Mouse (Mus musculus): ENCODE measurements around the gene Gm10837. TPM values are rescaled to one million over a fixed set of nuclear protein-coding genes. Genes with fewer than 3 reads are reported as not detected.
"Not testable (repeated sequence)": the region's sequence is repeated elsewhere in the genome, so short reads cannot be mapped to it uniquely, and the experiment has no call there.

The Gm10837 gene
- polyA plus RNA-seq, 1 experiment from 2014 or later: 0.45 TPM

- Histone ChIP-seq H3K4me1 (ENCODE audit: control insufficient read depth, insufficient read depth, low read length) (peaks cover 52% of the 10 kb centered on the region), H3K36me3 (ENCODE audit: control insufficient read depth, insufficient read depth, low read length) (no peaks in the 10 kb centered on the region), H3K4me3 (ENCODE audit: low read depth, low read length) (no peak overlapping the region), H3K27me3 (ENCODE audit: control insufficient read depth, insufficient read depth, low read length) (peaks cover 33% of the 10 kb centered on the region), H3K9ac (ENCODE audit: low read length) (no peak overlapping the region), H3K9me3 (ENCODE audit: control insufficient read depth, low read length) (no peaks in the 10 kb centered on the region), H3K27ac (ENCODE audit: low read depth, low read length) (peak overlapping the region; percentile 32), H3K4me2 (no peak overlapping the region)
- WGBS: 12% methylated on average over 10 of the region's 10 CpGs
- DNase-seq (ENCODE audit: low spot score, missing footprints) (peak; percentile 92), ATAC-seq (ENCODE audit: low FRiP score) (no peak)
These were observed 35.4 kb upstream of the Gm10837 start for GRCm38 (mm10) chr14:122454901-122455561.

DNA sequence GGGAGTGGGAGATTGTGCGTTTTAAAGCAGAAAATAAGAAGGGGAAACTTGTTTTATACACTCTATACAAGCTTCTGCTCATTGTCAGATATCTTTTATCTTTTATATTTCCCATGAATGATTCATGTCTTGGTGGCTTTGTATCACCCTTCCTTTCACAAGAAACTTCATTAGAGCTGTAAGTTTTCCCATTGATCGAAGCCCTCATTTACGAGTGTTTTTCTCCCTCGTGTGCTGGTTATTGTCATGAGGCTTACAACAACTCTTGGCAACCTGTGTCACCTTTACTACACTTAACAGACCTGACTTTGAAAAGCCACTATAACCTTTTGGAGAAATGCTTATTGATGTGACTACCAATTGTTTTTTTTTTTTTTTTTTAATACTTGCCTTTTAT is 34.8 kb upstream of the Gm10837 start:
- Histone ChIP-seq H3K9ac (ENCODE audit: low read length) (no peak overlapping the region), H3K27me3 (ENCODE audit: control insufficient read depth, insufficient read depth, low read length) (peaks cover 33% of the 10 kb centered on the region), H3K27ac (ENCODE audit: low read depth, low read length) (peak overlapping the region; percentile 6; the same call in 1 of the 2 replicates), H3K4me3 (ENCODE audit: low read depth, low read length) (no peak overlapping the region), H3K36me3 (ENCODE audit: control insufficient read depth, insufficient read depth, low read length) (no peaks in the 10 kb centered on the region), H3K9me3 (ENCODE audit: control insufficient read depth, low read length) (no peaks in the 10 kb centered on the region), H3K4me1 (ENCODE audit: control insufficient read depth, insufficient read depth, low read length) (peaks cover 50% of the 10 kb centered on the region), H3K4me2 (no peak overlapping the region)
- 15% methylated on average over 4 of the region's 4 CpGs for WGBS
- DNase-seq (ENCODE audit: low spot score, missing footprints) (peak; percentile 91), ATAC-seq (ENCODE audit: low FRiP score) (no peak)

GRCm38 (mm10) chr14:122459332-122459731 is 31.1 kb upstream of the Gm10837 start:
- Histone ChIP-seq H3K27me3 (ENCODE audit: control insufficient read depth, insufficient read depth, low read length) (peaks cover 34% of the 10 kb centered on the region), H3K4me2 (peak overlapping the region; percentile 43), H3K4me1 (ENCODE audit: control insufficient read depth, insufficient read depth, low read length) (peaks cover 20% of the 10 kb centered on the region)
- ATAC-seq (ENCODE audit: low FRiP score); H3K4me3 ChIP-seq (ENCODE audit: low read depth, low read length); H3K36me3 ChIP-seq (ENCODE audit: control insufficient read depth, insufficient read depth, low read length); H3K27ac ChIP-seq (ENCODE audit: low read depth, low read length); H3K9ac ChIP-seq (ENCODE audit: low read length); H3K9me3 ChIP-seq (ENCODE audit: control insufficient read depth, low read length); DNase-seq (ENCODE audit: low spot score, missing footprints): not testable (repeated sequence)
- WGBS: 77% methylated on average over 10 of the region's 12 CpGs

- no peak for DNase-seq (ENCODE audit: low spot score, missing footprints)
- Histone ChIP-seq H3K4me2 (peak overlapping the region; percentile 43), H3K9ac (ENCODE audit: low read length) (peak overlapping the region; percentile 59; the same call in 1 of the 2 replicates), H3K36me3 (ENCODE audit: control insufficient read depth, insufficient read depth, low read length) (no peaks in the 10 kb centered on the region), H3K27ac (ENCODE audit: low read depth, low read length) (no peak overlapping the region), H3K9me3 (ENCODE audit: control insufficient read depth, low read length) (no peaks in the 10 kb centered on the region), H3K4me1 (ENCODE audit: control insufficient read depth, insufficient read depth, low read length) (peaks cover 20% of the 10 kb centered on the region), H3K4me3 (ENCODE audit: low read depth, low read length) (peak overlapping the region; percentile 27; the same call in 1 of the 2 replicates), H3K27me3 (ENCODE audit: control insufficient read depth, insufficient read depth, low read length) (peaks cover 34% of the 10 kb centered on the region)
- WGBS: 78% methylated on average over 1 of the region's 1 CpGs
- ATAC-seq (ENCODE audit: low FRiP score): no peak
These were observed 30.6 kb upstream of the Gm10837 start for GRCm38 (mm10) chr14:122459776-122460175.

GRCm38 (mm10) chr14:122460226-122460625 is 30.2 kb upstream of the Gm10837 start:
- H3K9ac ChIP-seq (ENCODE audit: low read length): peak overlapping the region; percentile 59
- H3K4me2 ChIP-seq: peak overlapping the region; percentile 43
- H3K27ac ChIP-seq (ENCODE audit: low read depth, low read length): no peak overlapping the region
- DNase-seq (ENCODE audit: low spot score, missing footprints) (peak; percentile 89), ATAC-seq (ENCODE audit: low FRiP score) (no peak)
- peaks cover 39% of the 10 kb centered on the region for H3K27me3 ChIP-seq (ENCODE audit: control insufficient read depth, insufficient read depth, low read length)
- H3K4me3 ChIP-seq (ENCODE audit: low read depth, low read length): peak overlapping the region; percentile 27
- WGBS: 46% methylated on average over 5 of the region's 5 CpGs
- H3K36me3 ChIP-seq (ENCODE audit: control insufficient read depth, insufficient read depth, low read length): no peaks in the 10 kb centered on the region
- H3K9me3 ChIP-seq (ENCODE audit: control insufficient read depth, low read length): no peaks in the 10 kb centered on the region
- peaks cover 24% of the 10 kb centered on the region for H3K4me1 ChIP-seq (ENCODE audit: control insufficient read depth, insufficient read depth, low read length)

DNA sequence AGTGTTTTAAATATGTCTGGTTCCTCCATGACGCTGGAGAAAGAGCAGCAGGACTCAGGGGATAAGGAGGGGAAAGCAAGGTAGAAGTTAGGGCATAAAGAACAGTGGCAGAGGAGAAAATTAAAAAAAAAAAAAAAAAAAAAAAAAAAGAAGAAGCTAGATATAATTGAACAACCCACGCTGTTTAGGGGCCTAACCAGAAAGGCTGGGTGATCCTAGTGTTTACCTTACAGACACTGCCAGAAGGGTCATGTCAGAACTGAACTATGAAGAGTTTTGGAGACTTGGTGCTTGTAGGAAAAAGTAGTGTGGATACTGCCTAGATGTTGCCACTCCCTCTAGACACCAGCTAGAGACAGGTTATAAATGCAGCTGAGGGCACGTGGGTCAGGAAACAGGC is 28.9 kb upstream of the Gm10837 start:
- 12% methylated on average over 3 of the region's 3 CpGs for WGBS
- Histone ChIP-seq H3K9ac (ENCODE audit: low read length) (peak overlapping the region; percentile 91), H3K36me3 (ENCODE audit: control insufficient read depth, insufficient read depth, low read length) (no peaks in the 10 kb centered on the region), H3K27me3 (ENCODE audit: control insufficient read depth, insufficient read depth, low read length) (peaks cover 46% of the 10 kb centered on the region), H3K27ac (ENCODE audit: low read depth, low read length) (peak overlapping the region; percentile 95; the same call in 1 of the 2 replicates), H3K9me3 (ENCODE audit: control insufficient read depth, low read length) (no peaks in the 10 kb centered on the region), H3K4me1 (ENCODE audit: control insufficient read depth, insufficient read depth, low read length) (peaks cover 17% of the 10 kb centered on the region), H3K4me3 (ENCODE audit: low read depth, low read length) (peak overlapping the region; percentile 70), H3K4me2 (peak overlapping the region; percentile 79)
- ATAC-seq (ENCODE audit: low FRiP score) (no peak), DNase-seq (ENCODE audit: low spot score, missing footprints) (no peak)

GRCm38 (mm10) chr14:122461966-122462365 is 28.4 kb upstream of the Gm10837 start:
- DNase-seq (ENCODE audit: low spot score, missing footprints) (peak; percentile 95), ATAC-seq (ENCODE audit: low FRiP score) (no peak)
- Histone ChIP-seq H3K4me3 (ENCODE audit: low read depth, low read length) (peak overlapping the region; percentile 70), H3K4me2 (peak overlapping the region; percentile 79), H3K9ac (ENCODE audit: low read length) (peak overlapping the region; percentile 91), H3K4me1 (ENCODE audit: control insufficient read depth, insufficient read depth, low read length) (peaks cover 16% of the 10 kb centered on the region), H3K27me3 (ENCODE audit: control insufficient read depth, insufficient read depth, low read length) (peaks cover 50% of the 10 kb centered on the region), H3K36me3 (ENCODE audit: control insufficient read depth, insufficient read depth, low read length) (no peaks in the 10 kb centered on the region), H3K9me3 (ENCODE audit: control insufficient read depth, low read length) (no peaks in the 10 kb centered on the region), H3K27ac (ENCODE audit: low read depth, low read length) (peak overlapping the region; percentile 95)
- 4% methylated on average over 9 of the region's 9 CpGs for WGBS

DNA sequence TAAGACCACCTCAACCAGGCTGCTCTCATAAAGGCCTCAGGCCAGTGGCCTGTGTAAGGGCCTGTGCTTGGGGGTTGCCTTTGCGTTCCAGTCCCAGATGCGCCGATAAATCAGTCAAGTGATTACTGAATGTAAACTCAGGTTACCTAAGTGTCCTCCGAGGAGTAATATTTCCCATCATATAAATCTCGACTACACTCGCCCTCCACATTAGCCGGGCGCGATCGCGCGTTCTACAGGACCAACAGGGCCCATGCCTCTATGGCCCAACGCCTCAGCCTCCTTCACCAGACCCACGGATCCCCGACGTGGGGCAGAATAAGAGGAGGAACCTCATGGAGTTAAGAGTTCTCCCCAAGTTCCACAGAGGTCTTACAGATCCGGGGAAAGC is 27.7 kb upstream of the Gm10837 start:
- WGBS: 1% methylated on average over 17 of the region's 17 CpGs
- ATAC-seq (ENCODE audit: low FRiP score): no peak
- no peak for DNase-seq (ENCODE audit: low spot score, missing footprints)
- Histone ChIP-seq H3K9me3 (ENCODE audit: control insufficient read depth, low read length) (no peaks in the 10 kb centered on the region), H3K36me3 (ENCODE audit: control insufficient read depth, insufficient read depth, low read length) (no peaks in the 10 kb centered on the region), H3K4me2 (peak overlapping the region; percentile 79), H3K4me1 (ENCODE audit: control insufficient read depth, insufficient read depth, low read length) (peaks cover 16% of the 10 kb centered on the region), H3K27ac (ENCODE audit: low read depth, low read length) (peak overlapping the region; percentile 95), H3K27me3 (ENCODE audit: control insufficient read depth, insufficient read depth, low read length) (peaks cover 56% of the 10 kb centered on the region), H3K9ac (ENCODE audit: low read length) (peak overlapping the region; percentile 91), H3K4me3 (ENCODE audit: low read depth, low read length) (peak overlapping the region; percentile 70)

- Histone ChIP-seq H3K27ac (ENCODE audit: low read depth, low read length) (peak overlapping the region; percentile 95), H3K4me1 (ENCODE audit: control insufficient read depth, insufficient read depth, low read length) (peaks cover 16% of the 10 kb centered on the region), H3K4me2 (peak overlapping the region; percentile 79), H3K4me3 (ENCODE audit: low read depth, low read length) (peak overlapping the region; percentile 70), H3K9ac (ENCODE audit: low read length) (peak overlapping the region; percentile 91), H3K9me3 (ENCODE audit: control insufficient read depth, low read length) (no peaks in the 10 kb centered on the region), H3K36me3 (ENCODE audit: control insufficient read depth, insufficient read depth, low read length) (no peaks in the 10 kb centered on the region), H3K27me3 (ENCODE audit: control insufficient read depth, insufficient read depth, low read length) (peaks cover 61% of the 10 kb centered on the region)
- ATAC-seq (ENCODE audit: low FRiP score) (no peak), DNase-seq (ENCODE audit: low spot score, missing footprints) (peak; percentile 96)
- WGBS: under 1% methylated on average over 40 of the region's 40 CpGs
These were observed 27.2 kb upstream of the Gm10837 start for GRCm38 (mm10) chr14:122463080-122463691.

Measured in midbrain, embryonic 11.5 days (tissue).